Mouse (Mus musculus) stomach, postnatal 0 days (tissue): ENCODE data around the gene Cgnl1. TPM values are rescaled to one million over a fixed set of nuclear protein-coding genes. Genes with fewer than 3 reads are reported as not detected.

ENCODE experiments used
- ATAC-seq: fragments of 200-750 bp; cut with Nextera tagmentation; 2 replicates; pipeline ENCODE4 v1.8.0; 2017; ENCODE audit not compliant: low FRiP score, low TSS enrichment
- DNase-seq: peaks from one replicate; pipeline ENCODE4 v3.0.0-alpha.2; 2016; ENCODE audit warnings: low spot score
- H3K27ac ChIP-seq: fragments of 300-500 bp; sonication (generic); replicated peaks from 2 replicates; pipeline ENCODE4 v1.5.1; 2014; ENCODE audit warnings: mild to moderate bottlenecking, control low read depth
- H3K27me3 ChIP-seq: fragments of 300-500 bp; sonication (generic); 2 replicates; pipeline ENCODE4 v1.6.1; 2014; ENCODE audit warnings: low read length; ENCODE audit not compliant: control insufficient read depth, insufficient read depth
- H3K36me3 ChIP-seq: fragments of 300-500 bp; sonication (generic); 2 replicates; pipeline ENCODE4 v1.6.1; 2014; ENCODE audit warnings: low read length, mixed read lengths; ENCODE audit not compliant: control insufficient read depth, insufficient read depth
- H3K4me1 ChIP-seq: fragments of 300-500 bp; sonication (generic); replicated peaks from 2 replicates; pipeline ENCODE4 v1.6.1; 2014; ENCODE audit warnings: antibody characterized with exemption; ENCODE audit not compliant: control insufficient read depth, insufficient read depth
- H3K4me2 ChIP-seq: fragments of 300-500 bp; sonication (generic); replicated peaks from 2 replicates; pipeline ENCODE4 v1.6.1; 2014; ENCODE audit warnings: low read depth, mild to moderate bottlenecking, control low read depth, moderate library complexity
- H3K4me3 ChIP-seq: fragments of 300-500 bp; sonication (generic); 2 replicates; pipeline ENCODE4 v1.5.1; 2014; ENCODE audit warnings: low read depth, low read length, control low read depth
- H3K9ac ChIP-seq: fragments of 300-500 bp; sonication (generic); 2 replicates; pipeline ENCODE4 v1.6.1; 2014; ENCODE audit warnings: mild to moderate bottlenecking, low read length, control low read depth, mixed read lengths
- H3K9me3 ChIP-seq: fragments of 300-500 bp; sonication (generic); 2 replicates; pipeline ENCODE4 v1.6.1; 2016; ENCODE audit warnings: low read length; ENCODE audit not compliant: control insufficient read depth
- CTCF ChIP-seq: IDR thresholded peaks from 2 replicates; pipeline ENCODE4 v1.5.1; 2016; ENCODE audit warnings: antibody characterized with exemption, low read depth, mild to moderate bottlenecking, moderate library complexity
- EP300 ChIP-seq: optimal IDR thresholded peaks from 2 replicates; pipeline ENCODE3; 2016; ENCODE audit warnings: antibody characterized with exemption
- WGBS: fragments of 180-500 bp; shearing (Covaris S2); extraction: QIAGEN DNeasy Blood & Tissue Kit; methylation state at CpG from one replicate; pipeline ENCODE4 v1.1.7; 2014; 5-methylcytosine and 5-hydroxymethylcytosine counted together
- polyA plus RNA-seq: library from polyadenylated mRNA; unstranded; fragments of >200 nt; fragmentation: Nextera tagmentation; extraction: Ambion mirVana; gene quantifications from 2 replicates; pipeline ENCODE4 v1.2.1, GENCODE M21; 2015

Cgnl1 gene
- polyA plus RNA-seq, 1 experiment from 2014 or later = 6.3 TPM

DNA sequence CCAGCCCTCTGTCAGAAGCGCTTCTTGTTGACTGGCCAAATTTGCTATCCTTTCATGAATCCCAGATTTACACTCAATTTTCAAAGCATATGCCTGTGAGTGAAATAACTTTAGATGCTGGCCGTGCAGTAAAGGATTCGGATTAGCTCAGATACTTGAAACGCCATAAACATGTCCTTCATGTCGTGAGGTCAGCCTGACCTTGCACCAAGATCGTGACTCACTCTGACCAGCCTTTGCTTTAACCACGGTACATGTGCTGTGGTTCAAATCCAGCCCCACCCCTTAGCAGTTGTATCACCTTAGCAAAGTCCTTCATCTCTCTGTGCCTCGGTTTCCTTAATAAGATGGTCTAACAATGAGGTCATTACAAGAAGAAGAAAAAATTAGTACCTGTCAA is 14.0 kb downstream of the Cgnl1 start:
- Histone ChIP-seq H3K4me1 (peaks cover 5% of the 10 kb centered on the region; the same call in 1 of the 2 replicates), H3K4me3 (no peak overlapping the region), H3K36me3 (no peaks in the 10 kb centered on the region), H3K27me3 (no peaks in the 10 kb centered on the region), H3K27ac (no peak overlapping the region), H3K9me3 (no peaks in the 10 kb centered on the region), H3K9ac (no peak overlapping the region), H3K4me2 (no peak overlapping the region)
- DNase-seq = no peak
- no peak for ATAC-seq
- TF ChIP-seq EP300 (no peak), CTCF (no peak)
- 51% methylated on average over 8 of the region's 8 CpGs for WGBS

DNA sequence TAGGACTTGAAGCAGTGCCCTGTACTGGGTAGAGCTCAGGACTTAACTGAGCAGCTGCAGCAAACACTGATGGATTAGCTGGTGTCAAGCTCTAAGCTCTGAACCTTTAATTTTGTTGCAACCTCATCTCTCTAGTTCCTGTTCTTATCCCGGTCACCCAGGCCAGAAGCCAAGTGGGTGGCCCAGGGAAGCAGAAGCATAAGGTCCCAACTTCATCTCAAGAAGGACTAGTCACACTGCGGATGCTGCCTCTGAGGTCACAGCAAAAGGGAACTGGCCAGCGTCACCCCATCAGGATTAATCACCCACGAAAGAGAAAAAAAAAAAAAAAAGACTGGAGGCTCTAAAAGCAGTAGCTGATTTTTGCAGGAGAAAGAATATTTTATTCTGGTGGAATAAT is 14.5 kb downstream of the Cgnl1 start:
- Histone ChIP-seq H3K27ac (no peak overlapping the region), H3K9me3 (no peaks in the 10 kb centered on the region), H3K9ac (no peak overlapping the region), H3K36me3 (no peaks in the 10 kb centered on the region), H3K27me3 (no peaks in the 10 kb centered on the region), H3K4me3 (no peak overlapping the region), H3K4me1 (peaks cover 5% of the 10 kb centered on the region; the same call in 1 of the 2 replicates), H3K4me2 (no peak overlapping the region)
- WGBS = 35% methylated on average over 4 of the region's 4 CpGs
- DNase-seq (no peak), ATAC-seq (no peak)
- no peak for TF ChIP-seq CTCF
- no peak for TF ChIP-seq EP300

DNA sequence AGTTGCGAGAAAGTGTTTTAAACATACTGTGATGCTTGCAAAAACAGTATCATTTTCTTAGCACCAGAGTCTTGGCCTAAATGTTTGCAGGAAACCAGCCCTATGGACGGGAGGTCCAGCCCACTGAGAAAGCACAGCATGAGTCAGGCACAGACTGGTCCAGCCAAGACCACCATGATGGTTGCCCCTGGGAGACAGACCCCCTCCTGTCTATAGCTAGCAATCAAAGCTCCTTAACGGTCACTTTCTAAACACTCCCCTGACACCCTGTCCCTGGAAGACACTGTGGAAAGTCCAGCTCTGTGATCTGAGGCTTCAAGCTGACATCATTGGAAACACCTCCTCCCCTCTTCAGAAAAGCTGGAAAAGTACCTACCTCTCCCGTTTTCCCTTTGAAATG is 17.4 kb downstream of the Cgnl1 start:
- Histone ChIP-seq H3K27me3 (no peaks in the 10 kb centered on the region), H3K36me3 (no peaks in the 10 kb centered on the region), H3K4me3 (no peak overlapping the region), H3K9me3 (no peaks in the 10 kb centered on the region), H3K27ac (no peak overlapping the region), H3K9ac (no peak overlapping the region), H3K4me1 (0 out of 2 replicates have a peak, but pooled peaks cover 2% of the 10 kb centered on the region), H3K4me2 (no peak overlapping the region)
- 50% methylated on average over 4 of the region's 4 CpGs for WGBS
- no peak for ATAC-seq
- DNase-seq = no peak
- no peak for TF ChIP-seq CTCF
- TF ChIP-seq EP300 = no peak

DNA sequence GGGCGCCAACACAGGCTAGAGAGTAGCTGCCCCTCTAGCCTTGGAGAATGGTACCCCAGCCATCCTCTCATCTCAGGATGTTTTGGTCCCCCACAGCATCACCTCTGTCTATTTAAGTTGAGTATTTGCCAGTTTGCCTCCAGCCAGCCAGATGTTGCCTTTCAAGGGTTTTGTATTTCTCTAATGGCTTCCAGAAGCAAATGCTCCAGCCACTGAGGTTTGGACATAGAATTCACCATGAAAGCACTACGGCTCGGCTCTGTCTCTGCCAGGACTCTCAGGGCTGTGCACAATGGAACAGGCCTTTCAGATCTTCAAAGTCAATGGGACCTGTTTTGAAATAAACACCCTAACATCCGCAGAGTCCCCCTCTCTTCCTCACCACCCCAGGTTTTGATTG is 17.9 kb downstream of the Cgnl1 start:
- TF ChIP-seq CTCF (no peak), EP300 (no peak)
- ATAC-seq (no peak), DNase-seq (no peak)
- H3K4me1 ChIP-seq = 0 out of 2 replicates have a peak, but pooled peaks cover 2% of the 10 kb centered on the region
- H3K9ac ChIP-seq = no peak overlapping the region
- H3K36me3 ChIP-seq = no peaks in the 10 kb centered on the region
- 62% methylated on average over 4 of the region's 4 CpGs for whole genome bisulfite sequencing
- no peaks in the 10 kb centered on the region for H3K9me3 ChIP-seq
- H3K27me3 ChIP-seq = no peaks in the 10 kb centered on the region
- no peak overlapping the region for H3K4me2 ChIP-seq
- no peak overlapping the region for H3K4me3 ChIP-seq
- H3K27ac ChIP-seq = no peak overlapping the region

- 61% methylated on average over 2 of the region's 2 CpGs for WGBS
- no peak overlapping the region for H3K27ac ChIP-seq
These were observed 18.3 kb downstream of the Cgnl1 start for GRCm38 (mm10) chr9:71753117-71753516.

DNA sequence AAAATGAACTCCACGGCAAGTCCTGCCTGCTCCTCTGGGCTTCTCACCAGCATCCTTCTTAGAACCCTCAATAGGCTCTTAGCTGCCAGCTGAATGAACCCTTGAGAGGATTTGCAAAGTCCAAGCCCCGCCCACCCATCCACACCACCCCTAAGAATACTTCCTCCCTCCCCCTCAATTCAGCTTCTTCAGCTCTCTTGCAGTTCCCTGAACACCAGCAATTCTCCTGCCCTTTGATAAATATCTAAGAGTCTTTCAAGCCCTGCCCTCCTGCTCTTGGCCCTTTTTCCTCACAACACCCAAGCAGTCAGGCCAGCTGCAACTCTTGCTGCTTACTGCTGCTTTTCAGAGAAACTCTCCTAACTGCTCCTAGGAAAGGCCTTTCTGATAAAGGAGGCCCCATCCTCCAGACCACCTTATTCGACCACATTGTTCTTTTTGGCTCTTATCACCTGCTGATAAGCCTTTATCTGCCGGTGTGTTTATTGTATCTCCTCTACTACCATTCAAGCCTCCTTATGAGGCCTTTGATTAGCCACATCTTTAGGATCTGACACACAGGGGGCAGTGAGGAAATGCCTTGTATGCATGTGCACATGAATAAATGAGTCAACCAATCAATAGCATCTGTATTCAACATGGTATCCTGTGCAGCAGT is 21.3 kb downstream of the Cgnl1 start:
- ATAC-seq (no peak), DNase-seq (peak; percentile 33)
- Histone ChIP-seq H3K4me1 (0 out of 2 replicates have a peak, but pooled peaks cover 2% of the 10 kb centered on the region), H3K4me2 (no peak overlapping the region), H3K27ac (0 out of 2 replicates have a peak overlapping the region, but pooled peaks have one; percentile 30), H3K36me3 (no peaks in the 10 kb centered on the region), H3K27me3 (no peaks in the 10 kb centered on the region), H3K4me3 (no peak overlapping the region), H3K9ac (no peak overlapping the region), H3K9me3 (no peaks in the 10 kb centered on the region)
- WGBS = 19% methylated on average over 4 of the region's 4 CpGs
- TF ChIP-seq CTCF (no peak), EP300 (no peak)

More at GRCm38 (mm10) chr9:71753117-71753516, 18.3 kb downstream of the Cgnl1 start:
- H3K4me2 ChIP-seq = no peak overlapping the region
- DNase-seq (no peak), ATAC-seq (no peak)
- no peak overlapping the region for H3K9ac ChIP-seq
- 0 out of 2 replicates have a peak, but pooled peaks cover 2% of the 10 kb centered on the region for H3K4me1 ChIP-seq
- no peaks in the 10 kb centered on the region for H3K9me3 ChIP-seq
- no peak overlapping the region for H3K4me3 ChIP-seq
- no peaks in the 10 kb centered on the region for H3K36me3 ChIP-seq
- TF ChIP-seq EP300 (no peak), CTCF (no peak)
- no peaks in the 10 kb centered on the region for H3K27me3 ChIP-seq
